Mouse (Mus musculus) liver, postnatal 0 days (tissue): ENCODE results near the gene Rest. TPM values are rescaled to one million over a fixed set of nuclear protein-coding genes. Genes with fewer than 3 reads are reported as not detected.

ENCODE experiments used
- ATAC-seq: fragments of 200-750 bp; cut with Nextera tagmentation; 2 replicates; pipeline ENCODE4 v1.8.0; 2017; ENCODE audit warnings: mild to moderate bottlenecking, moderate library complexity
- DNase-seq: peaks from one replicate; pipeline ENCODE4 v3.0.0-alpha.2; 2016
- H3K27ac ChIP-seq: fragments of 300-500 bp; sonication (generic); 2 replicates; pipeline ENCODE4 v1.5.1; 2014; ENCODE audit warnings: antibody characterized with exemption, moderate library complexity, mild to moderate bottlenecking, low read depth
- H3K27me3 ChIP-seq: fragments of 300-500 bp; sonication (generic); 2 replicates; pipeline ENCODE4 v1.6.1; 2014; ENCODE audit warnings: low read length, control low read depth, mixed read lengths; ENCODE audit not compliant: insufficient read depth
- H3K36me3 ChIP-seq: fragments of 300-500 bp; sonication (generic); replicated peaks from 2 replicates; pipeline ENCODE4 v1.6.1; 2014; ENCODE audit warnings: mild to moderate bottlenecking, control low read depth, low read length, moderate library complexity, mixed read lengths; ENCODE audit not compliant: insufficient read depth
- H3K4me1 ChIP-seq: fragments of 300-500 bp; sonication (generic); 2 replicates; pipeline ENCODE4 v1.6.1; 2014; ENCODE audit warnings: antibody characterized with exemption, mild to moderate bottlenecking, control low read depth; ENCODE audit not compliant: insufficient read depth
- H3K4me2 ChIP-seq: fragments of 300-500 bp; sonication (generic); 2 replicates; pipeline ENCODE4 v1.6.1; 2014; ENCODE audit warnings: low read depth, mild to moderate bottlenecking, low read length, moderate library complexity, mixed read lengths
- H3K4me3 ChIP-seq: fragments of 300-500 bp; sonication (generic); 2 replicates; pipeline ENCODE4 v1.5.1; 2014; ENCODE audit warnings: low read depth, low read length
- H3K9ac ChIP-seq: fragments of 300-500 bp; sonication (generic); replicated peaks from 2 replicates; pipeline ENCODE4 v1.6.1; 2014; ENCODE audit warnings: mild to moderate bottlenecking, moderate library complexity
- H3K9me3 ChIP-seq: fragments of 300-500 bp; sonication (generic); 2 replicates; pipeline ENCODE4 v1.6.1; 2016; ENCODE audit warnings: mild to moderate bottlenecking, control low read depth, low read length, mixed read lengths
- CTCF ChIP-seq: sonication (generic); IDR thresholded peaks from 2 replicates; pipeline ENCODE4 v1.5.1; 2016; ENCODE audit warnings: antibody characterized with exemption, low read depth
- EP300 ChIP-seq: IDR thresholded peaks from 2 replicates; pipeline ENCODE4 v1.6.1; 2016; ENCODE audit warnings: antibody characterized with exemption, low read depth, mild to moderate bottlenecking
- WGBS: fragments of 180-500 bp; shearing (Covaris S2); extraction: QIAGEN DNeasy Blood & Tissue Kit; methylation state at CpG from one replicate; pipeline ENCODE4 v1.1.7; 2014; ENCODE audit not compliant: insufficient replicate concordance; 5-methylcytosine and 5-hydroxymethylcytosine counted together
- polyA plus RNA-seq: library from polyadenylated mRNA; unstranded; fragments of >200 nt; fragmentation: Nextera tagmentation; extraction: Ambion mirVana; gene quantifications from 2 replicates; pipeline ENCODE4 v1.2.1, GENCODE M21; 2015

Rest gene
- polyA plus RNA-seq, 1 experiment from 2014 or later: 6.4 TPM

GRCm38 (mm10) chr5:77261137-77261536 is 4.2 kb upstream of the Rest start:
- Histone ChIP-seq H3K4me2 (no peak overlapping the region), H3K4me3 (no peak overlapping the region), H3K9ac (no peak overlapping the region), H3K9me3 (no peaks in the 10 kb centered on the region), H3K27ac (no peak overlapping the region), H3K4me1 (no peaks in the 10 kb centered on the region), H3K27me3 (no peaks in the 10 kb centered on the region), H3K36me3 (no peaks in the 10 kb centered on the region)
- DNase-seq: no peak
- TF ChIP-seq CTCF: no peak
- no peak for TF ChIP-seq EP300
- 65% methylated on average over 4 of the region's 4 CpGs for WGBS
- no peak for ATAC-seq

GRCm38 (mm10) chr5:77262105-77262504 is 3.2 kb upstream of the Rest start:
- H3K36me3 ChIP-seq: no peaks in the 10 kb centered on the region
- no peak overlapping the region for H3K27ac ChIP-seq

GRCm38 (mm10) chr5:77265671-77266065 is 377 bp downstream of the Rest start:
- Histone ChIP-seq H3K36me3 (peaks cover 14% of the 10 kb centered on the region), H3K9me3 (no peaks in the 10 kb centered on the region), H3K9ac (peak overlapping the region; percentile 95), H3K4me2 (peak overlapping the region; percentile 93), H3K27ac (peak overlapping the region; percentile 96), H3K4me1 (peaks cover 9% of the 10 kb centered on the region; the same call in 1 of the 2 replicates), H3K27me3 (no peaks in the 10 kb centered on the region), H3K4me3 (peak overlapping the region; percentile 97)
- 0% methylated on average over 25 of the region's 53 CpGs for WGBS
- no peak for TF ChIP-seq EP300
- TF ChIP-seq CTCF: 0 out of 2 replicates have a peak, but pooled peaks have one; percentile 24
- DNase-seq (peak; percentile 86), ATAC-seq (peak; percentile 83)

More at GRCm38 (mm10) chr5:77262105-77262504, 3.2 kb upstream of the Rest start:
- WGBS: 91% methylated on average over 5 of the region's 5 CpGs
- TF ChIP-seq CTCF: no peak
- no peak for TF ChIP-seq EP300
- no peak for ATAC-seq
- no peak overlapping the region for H3K9ac ChIP-seq
- H3K27me3 ChIP-seq: no peaks in the 10 kb centered on the region
- no peaks in the 10 kb centered on the region for H3K9me3 ChIP-seq
- H3K4me2 ChIP-seq: no peak overlapping the region
- no peak for DNase-seq
- no peak overlapping the region for H3K4me3 ChIP-seq
- no peaks in the 10 kb centered on the region for H3K4me1 ChIP-seq

- peaks cover 16% of the 10 kb centered on the region for H3K36me3 ChIP-seq
- no peak for TF ChIP-seq CTCF
- no peak for TF ChIP-seq EP300
- DNase-seq (peak; percentile 70), ATAC-seq (peak; percentile 69)
- peak overlapping the region; percentile 97 for H3K4me3 ChIP-seq
- peak overlapping the region; percentile 93 for H3K4me2 ChIP-seq
- H3K9me3 ChIP-seq: no peaks in the 10 kb centered on the region
- peak overlapping the region; percentile 96 for H3K27ac ChIP-seq
- H3K4me1 ChIP-seq: peaks cover 9% of the 10 kb centered on the region; the same call in 1 of the 2 replicates
- H3K9ac ChIP-seq: peak overlapping the region; percentile 95
- WGBS: under 1% methylated on average over 68 of the region's 87 CpGs
- H3K27me3 ChIP-seq: no peaks in the 10 kb centered on the region
Measured at GRCm38 (mm10) chr5:77266066-77266885, 985 bp downstream of the Rest start.

GRCm38 (mm10) chr5:77266886-77267401 is 1.7 kb downstream of the Rest start:
- Histone ChIP-seq H3K4me3 (peak overlapping the region; percentile 97), H3K9me3 (no peaks in the 10 kb centered on the region), H3K9ac (peak overlapping the region; percentile 95), H3K27me3 (no peaks in the 10 kb centered on the region), H3K27ac (peak overlapping the region; percentile 96), H3K36me3 (peaks cover 19% of the 10 kb centered on the region), H3K4me1 (peaks cover 9% of the 10 kb centered on the region; the same call in 1 of the 2 replicates), H3K4me2 (peak overlapping the region; percentile 93)
- under 1% methylated on average over 11 of the region's 11 CpGs for WGBS
- ATAC-seq: no peak
- TF ChIP-seq CTCF (no peak), EP300 (no peak)
- DNase-seq: no peak

GRCm38 (mm10) chr5:77267441-77267840 is 2.1 kb downstream of the Rest start:
- 70% methylated on average over 4 of the region's 4 CpGs for WGBS
- H3K4me3 ChIP-seq: peak overlapping the region; percentile 97
- peaks cover 9% of the 10 kb centered on the region; the same call in 1 of the 2 replicates for H3K4me1 ChIP-seq
- peak overlapping the region; percentile 93 for H3K4me2 ChIP-seq
- DNase-seq (no peak), ATAC-seq (no peak)
- peaks cover 19% of the 10 kb centered on the region for H3K36me3 ChIP-seq
- TF ChIP-seq EP300 (no peak), CTCF (no peak)
- H3K9ac ChIP-seq: no peak overlapping the region
- no peaks in the 10 kb centered on the region for H3K27me3 ChIP-seq
- H3K27ac ChIP-seq: no peak overlapping the region
- no peaks in the 10 kb centered on the region for H3K9me3 ChIP-seq
